Comparison of ENCODE assay signal across 12 mouse cellular contexts in the genomic region with DNA sequence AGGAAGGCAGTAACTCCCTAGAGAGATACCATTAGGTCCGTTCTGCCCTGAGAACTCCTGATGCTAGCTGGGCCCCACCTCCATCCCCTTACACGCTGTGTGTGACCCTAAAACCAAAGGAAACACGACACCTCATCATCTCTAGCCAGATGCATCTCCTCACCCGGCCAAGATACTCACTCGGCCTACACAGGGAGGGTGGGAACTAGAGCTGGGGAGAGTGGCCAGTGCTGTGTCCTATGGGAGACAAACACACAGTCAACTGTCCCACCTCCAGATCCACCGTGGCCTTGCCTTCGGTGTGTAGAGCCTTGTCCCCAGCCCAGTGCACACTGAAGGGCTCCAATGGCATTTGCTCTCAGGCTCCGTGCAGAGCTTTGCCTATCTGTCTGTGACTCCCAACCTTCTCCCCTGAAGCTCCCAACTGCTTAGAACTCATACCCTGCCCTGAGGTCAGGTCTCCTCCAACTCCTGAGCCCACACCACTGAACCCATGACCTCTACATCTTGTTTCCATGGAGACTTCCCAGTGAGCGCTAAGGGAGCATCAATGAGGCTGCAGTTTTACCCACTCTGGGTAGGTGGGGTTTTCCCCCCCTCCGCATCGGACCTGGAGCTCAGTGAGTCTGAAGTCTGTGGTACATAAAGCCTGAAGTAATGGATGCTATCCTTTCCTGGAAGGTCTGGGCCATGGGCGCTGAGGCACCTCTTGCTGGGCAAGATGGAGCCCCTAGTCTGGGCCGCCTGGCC.
"Had no signal": no experiment of that assay in that cellular context is flagged by ENCODE, and none has a peak within 500 bp of the region (broad histone marks: within the 10 kb centered on the region; RNA-seq: fewer than 3 reads in every experiment).

No protein-coding gene starts in this region.

- H3K27me3 ChIP-seq: limb, embryonic 15.5 days; midbrain, embryonic 15.5 days; neural tube, embryonic 13.5 days had no signal

- H3K9ac ChIP-seq: limb, embryonic 15.5 days; liver, embryonic 12.5 days; midbrain, embryonic 15.5 days; neural tube, embryonic 13.5 days had no signal

- DNase-seq: kidney, adult 9 months; kidney, postnatal 14 days; right cerebral cortex, adult 18-20 months; right cerebral cortex, postnatal 25 days; thymus, postnatal 36 days had no signal

- H3K27ac ChIP-seq: left cerebral cortex, adult 2 months; limb, embryonic 15.5 days; liver, embryonic 12.5 days; midbrain, embryonic 10.5 days; midbrain, embryonic 15.5 days; neural tube, embryonic 13.5 days had no signal

- H3K9me3 ChIP-seq: limb, embryonic 15.5 days; liver, embryonic 12.5 days; midbrain, embryonic 10.5 days; midbrain, embryonic 15.5 days; neural tube, embryonic 13.5 days had no signal

- H3K36me3 ChIP-seq: limb, embryonic 15.5 days; liver, embryonic 12.5 days; midbrain, embryonic 10.5 days had no signal

- ATAC-seq: intestine, embryonic 16.5 days; liver, embryonic 12.5 days; midbrain, embryonic 15.5 days had no signal

- H3K4me2 ChIP-seq: limb, embryonic 15.5 days; liver, embryonic 12.5 days; midbrain, embryonic 15.5 days; neural tube, embryonic 13.5 days had no signal

- H3K4me3 ChIP-seq: left cerebral cortex, adult 2 months; limb, embryonic 15.5 days; liver, embryonic 12.5 days; midbrain, embryonic 10.5 days; midbrain, embryonic 15.5 days; neural tube, embryonic 13.5 days had no signal
